Mouse (Mus musculus) MEL (cell line): ENCODE measurements around the gene Stum.

ENCODE experiments used
- BHLHE40 ChIP-seq: IDR thresholded peaks from 2 replicates; pipeline ENCODE4 v1.6.1; 2012; ENCODE audit warnings: low read depth, mild to moderate bottlenecking, inconsistent platforms, low read length, improper control_type of control experiment, borderline replicate concordance
- CTCF ChIP-seq, 3 experiments: IDR thresholded peaks in 2 of 3; conservative IDR thresholded peaks in 1 of 3; 2 replicates each; pipeline ENCODE4 v1.5.1; 2011 to 2012; ENCODE audit warnings: low read length in 3 of 3, low read depth in 2 of 3, mild to moderate bottlenecking in 2 of 3, improper control_type of control experiment in 1 of 3, inconsistent platforms in 1 of 3, mixed read lengths in 1 of 3, moderate library complexity in 1 of 3; ENCODE audit not compliant: control insufficient read depth in 1 of 3, insufficient read depth in 1 of 3, poor library complexity in 1 of 3, severe bottlenecking in 1 of 3
- ELF1 ChIP-seq: IDR thresholded peaks from 2 replicates; pipeline ENCODE4 v1.6.1; 2014; ENCODE audit warnings: low read depth, mild to moderate bottlenecking, inconsistent platforms, low read length, improper control_type of control experiment, moderate library complexity
- ETS1 ChIP-seq: IDR thresholded peaks from 2 replicates; pipeline ENCODE4 v1.6.1; 2012; ENCODE audit warnings: low read depth, mild to moderate bottlenecking, inconsistent platforms, low read length, improper control_type of control experiment, moderate library complexity
- GATA1 ChIP-seq: IDR thresholded peaks from 2 replicates; pipeline ENCODE4 v1.6.1; 2011; ENCODE audit warnings: low read depth, low read length, improper control_type of control experiment
- HCFC1 ChIP-seq: IDR thresholded peaks from 2 replicates; pipeline ENCODE4 v1.6.1; 2012; ENCODE audit warnings: low read depth, mild to moderate bottlenecking, inconsistent platforms, low read length, improper control_type of control experiment, moderate library complexity
- KAT2A ChIP-seq: conservative IDR thresholded peaks from 2 replicates; pipeline ENCODE4 v1.6.1; 2012; ENCODE audit warnings: low read depth, low read length, improper control_type of control experiment, inconsistent platforms
- MYC ChIP-seq: IDR thresholded peaks from 2 replicates; pipeline ENCODE4 v1.6.1; 2011; ENCODE audit warnings: low read depth, mild to moderate bottlenecking, low read length, improper control_type of control experiment, moderate library complexity
- POLR2A ChIP-seq, 2 experiments: IDR thresholded peaks; 2 replicates each; pipeline ENCODE4 v1.6.1; 2011 to 2012; ENCODE audit warnings: low read length in 2 of 2, mild to moderate bottlenecking in 2 of 2, control low read depth in 1 of 2, improper control_type of control experiment in 1 of 2, low read depth in 1 of 2, moderate library complexity in 1 of 2; ENCODE audit not compliant: control insufficient read depth in 1 of 2, insufficient read depth in 1 of 2, poor library complexity in 1 of 2
- POLR2AphosphoS2 ChIP-seq: IDR thresholded peaks from 2 replicates; pipeline ENCODE4 v1.6.1; 2011; ENCODE audit warnings: low read length, improper control_type of control experiment
- ZNF384 ChIP-seq: IDR thresholded peaks from 2 replicates; pipeline ENCODE4 v1.6.1; 2012; ENCODE audit warnings: low read depth, mild to moderate bottlenecking, inconsistent platforms, low read length, improper control_type of control experiment

- TF ChIP-seq GATA1 (no peak), HCFC1 (no peak), POLR2A (IDR thresholded peaks at IDR 0.05; ENCODE audit: control insufficient read depth in 1 of 2, insufficient read depth in 1 of 2, low read depth in 1 of 2, low read length in 2 of 2, poor library complexity in 1 of 2) (no peak), ELF1 (no peak), ZNF384 (no peak), CTCF (IDR thresholded peaks at IDR 0.05 in 2 of 3, conservative IDR thresholded peaks at IDR 0.05 in 1 of 3; ENCODE audit: control insufficient read depth in 1 of 3, insufficient read depth in 1 of 3, low read depth in 2 of 3, low read length in 3 of 3, poor library complexity in 1 of 3, severe bottlenecking in 1 of 3) (no peak), BHLHE40 (no peak), MYC (no peak), POLR2AphosphoS2 (no peak), KAT2A (no peak), ETS1 (no peak)
Measured at GRCm38 (mm10) chr1:180385308-180385707, 98.0 kb downstream of the Stum start.
